Mouse (Mus musculus) layer of hippocampus, postnatal 14 days (tissue): ENCODE results near the gene Rab21. TPM values are rescaled to one million over a fixed set of nuclear protein-coding genes. Genes with fewer than 3 reads are reported as not detected.

ENCODE experiments used
- DNase-seq, 2 experiments: peaks; one replicate each; pipeline ENCODE4 v3.0.0; 2021 to 2022; ENCODE audit warnings: low spot score in 2 of 2, mixed read lengths in 1 of 2
- total RNA-seq, 2 experiments: library from RNA; stranded (reverse); gene quantifications; 2 replicates each; pipeline ENCODE4 v1.2.3; 2021

The Rab21 gene
- total RNA-seq, 2 experiments from 2014 or later: 54.4 to 55.4 TPM

GRCm38 (mm10) chr10:115288856-115289255, 26.5 kb downstream of the Rab21 start:
- DNase-seq: no peak

DNA sequence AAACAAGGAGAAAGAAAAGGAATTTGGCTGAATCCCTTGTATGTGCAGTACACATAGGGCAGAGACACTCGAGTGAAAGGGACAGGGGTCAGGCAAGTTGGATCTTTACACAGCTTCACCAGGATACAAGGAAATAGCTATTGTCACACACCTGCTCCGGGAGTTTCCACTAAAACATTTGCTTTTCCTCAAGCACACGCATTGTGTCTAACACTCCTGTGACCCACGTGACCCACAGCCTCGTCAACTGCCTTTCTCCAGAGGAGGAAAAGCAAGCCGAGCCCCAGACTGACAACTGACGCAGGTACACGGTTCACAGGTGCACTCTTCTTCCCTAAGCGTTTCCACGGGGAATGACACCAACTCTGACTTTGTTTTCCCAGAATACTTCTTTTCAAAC, 31.2 kb downstream of the Rab21 start:
- DNase-seq: no peak

DNA sequence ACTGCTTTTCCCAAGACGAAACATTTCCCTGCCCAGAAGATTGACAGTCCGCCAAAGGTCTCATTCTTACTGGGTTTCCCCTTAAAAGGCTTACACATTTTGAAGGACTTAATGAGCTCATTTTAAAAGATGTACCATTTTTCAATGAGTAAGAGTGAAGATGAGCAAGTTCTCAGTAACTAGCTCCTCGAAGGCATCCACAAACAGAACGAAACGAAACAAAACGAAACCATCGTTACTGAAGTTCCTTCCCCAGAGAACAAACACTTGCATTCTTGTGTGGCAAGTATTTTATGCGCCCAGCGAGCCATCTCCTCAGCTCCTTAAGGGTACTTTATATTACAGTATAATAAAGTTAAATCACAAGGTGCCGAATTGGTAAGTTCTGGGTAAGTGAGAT, 34.0 kb downstream of the Rab21 start:
- no peak for DNase-seq

DNA sequence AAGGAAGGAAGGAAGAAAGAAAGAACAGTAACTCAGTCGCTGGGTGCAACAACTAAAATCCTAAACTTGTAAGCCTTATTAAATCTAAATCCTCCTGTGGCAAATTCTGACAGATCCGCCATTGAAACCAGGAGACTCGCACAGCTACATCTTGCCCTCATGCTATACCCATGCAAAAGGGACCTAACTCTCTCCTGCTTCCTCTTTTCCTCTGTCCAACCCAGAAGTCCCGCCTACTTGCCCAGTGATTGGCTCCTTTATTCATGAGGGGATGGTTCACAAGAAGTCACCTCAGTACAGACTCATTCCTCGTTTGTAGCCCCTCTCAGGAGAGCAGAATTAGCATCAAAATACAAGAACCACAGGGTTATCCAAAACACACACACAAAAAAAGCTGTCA, 43.7 kb downstream of the Rab21 start:
- no peak for DNase-seq

GRCm38 (mm10) chr10:115270612-115271390, 44.6 kb downstream of the Rab21 start:
- no peak for DNase-seq

GRCm38 (mm10) chr10:115262926-115263562, 52.4 kb downstream of the Rab21 start:
- no peak for DNase-seq

- no peak for DNase-seq
Measured at GRCm38 (mm10) chr10:115262261-115262660, 53.1 kb downstream of the Rab21 start.

DNA sequence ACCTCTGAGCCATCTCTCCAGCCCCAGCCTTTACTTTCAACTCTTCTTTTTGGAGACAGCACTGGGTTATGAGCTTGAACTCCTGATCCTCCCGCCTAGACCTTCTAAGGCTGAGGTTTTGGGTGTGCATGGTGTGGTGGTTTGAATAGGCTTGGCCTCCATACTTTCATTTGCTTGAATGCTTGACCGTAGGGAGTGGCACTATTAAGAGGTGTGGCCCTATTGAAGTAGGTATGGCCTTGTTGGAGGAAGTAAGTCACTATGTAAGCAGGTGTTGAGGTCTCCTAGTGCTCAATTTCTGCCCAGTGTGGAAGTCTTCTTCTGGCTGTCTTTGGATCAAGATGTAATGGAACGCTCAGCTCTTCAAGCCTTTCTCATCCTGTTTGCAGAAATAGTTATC, 54.0 kb downstream of the Rab21 start:
- DNase-seq: no peak

- no peak for DNase-seq
Measured at GRCm38 (mm10) chr10:115256162-115256561, 59.2 kb downstream of the Rab21 start.

DNA sequence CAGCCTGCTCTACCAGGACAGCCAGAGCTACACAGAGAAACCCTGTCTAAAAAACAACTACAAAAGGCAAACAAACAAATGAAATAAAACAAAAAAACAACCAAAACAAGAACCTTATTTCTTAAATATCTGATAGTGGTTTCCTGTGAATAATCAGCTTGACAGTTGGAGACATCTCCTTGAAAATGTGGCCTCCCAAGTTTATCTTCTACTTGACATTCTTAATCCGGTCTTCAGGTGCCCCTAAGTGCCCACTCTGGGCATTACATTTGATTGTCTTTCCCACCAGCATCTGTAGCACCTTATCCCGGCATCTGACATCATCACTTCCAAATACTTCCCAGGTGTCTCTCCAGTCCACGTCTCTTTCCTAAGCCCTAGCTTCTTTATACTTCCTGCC, 61.9 kb downstream of the Rab21 start:
- DNase-seq: no peak

GRCm38 (mm10) chr10:115252321-115252757, 63.1 kb downstream of the Rab21 start:
- no peak for DNase-seq

DNA sequence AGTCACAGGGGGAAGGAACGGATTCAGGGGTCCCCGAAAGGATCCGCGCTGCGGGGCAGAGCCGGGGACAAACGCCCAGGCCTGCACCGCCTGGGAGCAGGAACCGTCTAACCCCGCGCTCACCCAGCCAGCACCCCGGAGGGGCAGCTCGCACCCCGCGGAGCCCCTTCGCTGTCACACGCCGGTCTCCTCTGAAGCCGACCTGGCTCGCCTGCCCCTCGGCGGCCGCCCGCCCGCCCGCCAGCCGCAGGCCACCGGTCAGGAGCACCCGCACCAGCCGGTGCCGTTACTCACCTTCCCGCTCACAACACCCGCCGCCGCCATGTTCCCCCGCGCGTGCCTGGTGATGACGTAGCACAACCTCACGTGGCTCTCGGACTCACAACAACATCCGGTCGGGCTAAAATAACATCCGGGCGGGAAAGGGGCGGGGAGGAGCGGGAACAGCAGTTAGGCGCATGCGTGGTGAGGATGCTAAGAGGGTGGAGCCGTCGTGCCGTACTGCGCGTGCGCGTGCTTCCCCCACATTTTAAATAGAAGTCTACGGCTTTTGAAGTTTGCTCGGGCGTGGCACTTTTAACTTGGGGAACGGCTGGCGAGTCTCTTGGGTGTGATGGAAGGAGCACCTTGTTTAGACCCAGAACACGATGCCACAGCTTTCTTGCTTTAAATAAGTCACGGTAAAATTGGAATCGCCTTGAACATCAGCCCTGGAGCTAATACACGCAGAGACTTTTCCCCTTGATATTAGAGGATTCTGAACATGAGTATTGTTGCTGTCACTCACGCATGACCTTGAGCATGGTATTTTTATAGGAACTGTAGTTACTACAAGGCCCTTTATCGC, 64.1 kb downstream of the Rab21 start, which contains the start of gene Tbc1d15:
TSS of gene Tbc1d15 (minus strand) at position 380 of the 847 bp plus-strand sequence.
- peak; percentile 95 to 99 for DNase-seq

- DNase-seq: no peak
Measured at GRCm38 (mm10) chr10:115250235-115251087, 64.9 kb downstream of the Rab21 start.

DNA sequence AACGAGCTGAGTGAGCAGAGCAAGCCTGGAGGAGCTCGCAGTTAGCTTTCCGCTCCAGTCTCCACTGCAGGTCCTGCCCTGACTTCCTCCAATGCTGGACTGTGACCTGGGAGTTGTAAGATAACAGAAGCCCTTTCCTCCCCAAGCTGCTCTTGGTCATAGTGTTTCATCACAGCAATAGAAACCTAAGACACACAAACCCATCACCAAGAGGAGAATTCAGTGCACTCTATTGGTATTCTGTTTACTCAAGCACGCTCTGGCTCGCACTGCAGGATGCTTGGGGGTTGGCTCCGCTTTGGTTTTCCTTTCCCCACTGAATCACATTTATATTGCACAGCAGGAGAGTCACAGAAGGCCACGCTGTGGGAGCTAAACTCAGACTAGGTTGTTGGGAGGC, 67.4 kb downstream of the Rab21 start:
- no peak for DNase-seq

- DNase-seq: no peak
Measured at GRCm38 (mm10) chr10:115245488-115245887, 69.9 kb downstream of the Rab21 start.

GRCm38 (mm10) chr10:115241082-115241595, 74.3 kb downstream of the Rab21 start:
- DNase-seq: no peak

DNA sequence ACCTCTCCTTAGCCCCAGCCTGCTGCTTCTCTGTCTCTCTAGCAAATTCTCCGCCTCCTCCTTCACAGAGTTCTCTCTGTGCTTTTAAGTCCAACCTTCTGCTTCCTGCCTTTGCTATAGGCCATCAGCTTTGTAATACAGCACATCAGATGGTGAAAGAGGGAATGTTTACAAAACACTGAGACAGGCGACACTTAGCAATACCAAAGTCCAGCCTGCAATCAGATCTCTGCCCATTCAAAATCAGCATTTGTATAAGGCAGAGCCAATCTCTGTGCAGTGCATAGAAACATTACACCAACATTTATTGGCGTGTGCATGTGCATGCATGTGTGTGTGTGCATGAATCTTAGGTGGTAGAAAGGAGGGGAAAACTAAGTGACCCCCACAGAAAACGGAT, 77.5 kb downstream of the Rab21 start:
- DNase-seq: no peak
